Mouse (Mus musculus): ENCODE results near the gene Ralb.

DNA sequence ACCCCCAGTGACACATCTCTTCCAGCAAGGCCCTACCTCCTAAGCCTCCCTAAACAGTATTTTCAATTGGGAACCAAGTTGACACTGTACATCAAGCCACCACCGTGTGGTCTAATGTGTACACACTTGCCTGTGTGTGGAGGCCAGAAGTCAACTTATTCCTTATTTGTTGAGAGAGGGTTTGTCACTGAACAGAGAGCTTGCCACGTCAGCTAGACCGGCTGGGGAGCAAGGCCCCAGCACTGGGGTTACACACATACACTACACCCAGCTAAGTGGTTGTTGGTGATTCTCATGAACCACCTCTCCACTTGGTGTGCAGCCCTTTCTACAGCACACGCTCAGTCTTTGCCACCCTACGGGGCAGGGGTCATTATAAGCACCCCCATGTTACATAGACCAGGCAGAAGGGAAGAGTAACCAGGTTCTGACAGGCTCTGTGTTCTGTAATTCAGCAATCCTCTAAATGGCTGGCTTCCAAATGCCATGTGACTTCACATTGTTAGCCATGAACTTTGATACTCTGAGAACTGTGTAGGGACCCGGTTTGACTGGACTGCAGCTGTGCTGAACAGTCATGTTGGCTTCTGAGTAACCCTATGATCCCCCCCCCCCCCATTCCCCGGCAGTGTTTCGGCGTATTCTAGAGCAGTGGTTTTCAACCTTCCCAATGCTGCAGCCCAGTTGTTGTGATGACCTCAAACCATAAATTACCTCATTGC is 36.4 kb upstream of the Ralb start:
- TF ChIP-seq CTCF (IDR thresholded peaks at IDR 0.05; ENCODE audit: low read depth) (no peak), EP300 (IDR thresholded peaks at IDR 0.05; ENCODE audit: low read depth) (no peak)

Measured in liver, postnatal 0 days (tissue).